Mouse (Mus musculus) liver, embryonic 14.5 days (tissue): Measurements from ENCODE around the gene Psmb3.

Experiments used
- CTCF ChIP-seq: IDR thresholded peaks from 2 replicates; pipeline ENCODE4 v1.5.1; 2016; ENCODE audit warnings: antibody characterized with exemption, low read depth, control low read depth
- EP300 ChIP-seq: IDR thresholded peaks from 2 replicates; pipeline ENCODE4 v1.6.1; 2016; ENCODE audit warnings: antibody characterized with exemption, low read depth

DNA sequence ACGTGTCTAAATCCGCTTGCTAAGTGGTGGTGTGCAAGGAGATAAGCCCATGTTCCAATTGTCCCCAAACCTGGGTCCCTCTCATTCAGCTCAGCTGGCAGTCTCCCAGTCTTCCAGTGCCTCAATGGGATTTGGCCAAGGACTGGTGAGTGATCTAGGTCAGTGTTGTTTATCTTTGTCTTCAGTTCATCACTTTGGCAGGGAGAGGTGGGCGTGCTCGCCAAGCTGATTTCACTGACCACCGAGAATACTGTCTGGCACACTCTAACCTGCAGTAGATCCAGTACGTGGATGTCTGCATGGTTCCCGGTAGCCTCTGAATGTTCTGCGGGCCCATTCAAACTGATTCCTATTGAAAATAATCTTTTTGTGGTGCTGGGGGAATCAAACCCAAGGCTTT, 10.7 kb downstream of the Psmb3 start:
- TF ChIP-seq CTCF (no peak), EP300 (no peak)
